Mouse (Mus musculus): Measurements from ENCODE around the gene Ndrg3. TPM values are rescaled to one million over a fixed set of nuclear protein-coding genes. Genes with fewer than 3 reads are reported as not detected.

The Ndrg3 gene
- polyA plus RNA-seq, 1 experiment from 2014 or later: 53.9 TPM

GRCm38 (mm10) chr2:156884396-156885211, 107.3 kb downstream of the Ndrg3 start:
- H3K4me3 ChIP-seq (replicated peaks): no peak overlapping the region
- H3K27me3 ChIP-seq: no peaks in the 10 kb centered on the region
- no peaks in the 10 kb centered on the region for H3K4me1 ChIP-seq
- no peak overlapping the region for H3K27ac ChIP-seq (replicated peaks)
- no peak overlapping the region for H3K9ac ChIP-seq
- H3K36me3 ChIP-seq: no peaks in the 10 kb centered on the region
- H3K4me2 ChIP-seq (replicated peaks): no peak overlapping the region
- no peaks in the 10 kb centered on the region for H3K9me3 ChIP-seq (replicated peaks)
- WGBS: 89% methylated on average over 10 of the region's 10 CpGs
- ATAC-seq (ENCODE audit: insufficient number of reproducible peaks, low FRiP score, low TSS enrichment, low read depth): no peak

GRCm38 (mm10) chr2:156882431-156883001, 109.3 kb downstream of the Ndrg3 start:
- H3K4me3 ChIP-seq (replicated peaks): no peak overlapping the region
- 25% methylated on average over 10 of the region's 10 CpGs for WGBS
- ATAC-seq (ENCODE audit: insufficient number of reproducible peaks, low FRiP score, low TSS enrichment, low read depth): no peak
- H3K27me3 ChIP-seq: no peaks in the 10 kb centered on the region
- no peaks in the 10 kb centered on the region for H3K4me1 ChIP-seq
- H3K27ac ChIP-seq (replicated peaks): no peak overlapping the region
- H3K9me3 ChIP-seq (replicated peaks): no peaks in the 10 kb centered on the region
- no peak overlapping the region for H3K9ac ChIP-seq
- no peaks in the 10 kb centered on the region for H3K36me3 ChIP-seq
- no peak overlapping the region for H3K4me2 ChIP-seq (replicated peaks)

- peaks cover 6% of the 10 kb centered on the region for H3K36me3 ChIP-seq
- no peak overlapping the region for H3K4me2 ChIP-seq (replicated peaks)
- no peak overlapping the region for H3K27ac ChIP-seq (replicated peaks)
- H3K4me1 ChIP-seq: no peaks in the 10 kb centered on the region
- WGBS: 88% methylated on average over 3 of the region's 3 CpGs
- ATAC-seq (ENCODE audit: insufficient number of reproducible peaks, low FRiP score, low TSS enrichment, low read depth): no peak
- no peak overlapping the region for H3K4me3 ChIP-seq (replicated peaks)
- H3K9ac ChIP-seq: no peak overlapping the region
- no peaks in the 10 kb centered on the region for H3K9me3 ChIP-seq (replicated peaks)
- H3K27me3 ChIP-seq: no peaks in the 10 kb centered on the region
Measured at GRCm38 (mm10) chr2:156879541-156879940, 112.3 kb downstream of the Ndrg3 start.

GRCm38 (mm10) chr2:156877726-156878125, 114.1 kb downstream of the Ndrg3 start:
- H3K27ac ChIP-seq (replicated peaks): no peak overlapping the region
- no peak for ATAC-seq (ENCODE audit: insufficient number of reproducible peaks, low FRiP score, low TSS enrichment, low read depth)
- H3K27me3 ChIP-seq: no peaks in the 10 kb centered on the region
- peaks cover 24% of the 10 kb centered on the region for H3K36me3 ChIP-seq
- H3K9me3 ChIP-seq (replicated peaks): no peaks in the 10 kb centered on the region
- no peak overlapping the region for H3K4me2 ChIP-seq (replicated peaks)
- H3K4me3 ChIP-seq (replicated peaks): no peak overlapping the region
- 60% methylated on average over 9 of the region's 9 CpGs for WGBS
- no peaks in the 10 kb centered on the region for H3K4me1 ChIP-seq
- H3K9ac ChIP-seq: no peak overlapping the region

Other genes with a start within 250 kb of the Ndrg3 start
- 245 and 251 TPM in 2 replicates for gene Myl9, start 216.6 kb downstream of the Ndrg3 start, polyA plus RNA-seq (2015; fragmentation: Nextera tagmentation; extraction: Ambion mirVana)
- gene Tgif2, start 152.0 kb downstream of the Ndrg3 start, polyA plus RNA-seq (2015; fragmentation: Nextera tagmentation; extraction: Ambion mirVana): 51.1 and 51.6 TPM in 2 replicates
- 8.4 and 9.7 TPM in 2 replicates for gene 4930518I15Rik, start 134.1 kb downstream of the Ndrg3 start, polyA plus RNA-seq (2015; fragmentation: Nextera tagmentation; extraction: Ambion mirVana)
- 152 and 160 TPM in 2 replicates for gene Rab5if, start 128.9 kb downstream of the Ndrg3 start, polyA plus RNA-seq (2015; fragmentation: Nextera tagmentation; extraction: Ambion mirVana)
- 0.52 and 0.56 TPM in 2 replicates for gene Sla2, start 104.9 kb downstream of the Ndrg3 start, polyA plus RNA-seq (2015; fragmentation: Nextera tagmentation; extraction: Ambion mirVana)
- 27.5 and 28.2 TPM in 2 replicates for gene Dsn1, start 15.1 kb upstream of the Ndrg3 start, polyA plus RNA-seq (2015; fragmentation: Nextera tagmentation; extraction: Ambion mirVana)
- gene Soga1, start 87.2 kb upstream of the Ndrg3 start, polyA plus RNA-seq (2015; fragmentation: Nextera tagmentation; extraction: Ambion mirVana): 3.5 and 4.4 TPM in 2 replicates
- not detected in 2 replicates for gene Tldc2, start 95.0 kb upstream of the Ndrg3 start, polyA plus RNA-seq (2015; fragmentation: Nextera tagmentation; extraction: Ambion mirVana)
- 22.7 and 24.0 TPM in 2 replicates for gene Samhd1, start 143.2 kb upstream of the Ndrg3 start, polyA plus RNA-seq (2015; fragmentation: Nextera tagmentation; extraction: Ambion mirVana)
- 18.7 and 19.6 TPM in 2 replicates for gene Rbl1, start 212.5 kb upstream of the Ndrg3 start, polyA plus RNA-seq (2015; fragmentation: Nextera tagmentation; extraction: Ambion mirVana)